Mouse (Mus musculus) T-helper 17 cell (primary cell): ENCODE measurements around the gene Wwox.

ENCODE experiments used
- in situ Hi-C, 2 experiments: fragments of 300-600 bp; cut with MboI, MseI; formaldehyde crosslinking; loops; 1 replicate in 1 of 2; 2 replicates in 1 of 2; pipeline ENCODE4 v1.15.1; 2025; ENCODE audit warnings: high pct_unique_total_duplicates in 2 of 2

Wwox gene

GRCm38 (mm10) chr8:115193767-115194166, 754.3 kb downstream of the Wwox start:
- in situ Hi-C loops, result no loop called here

DNA sequence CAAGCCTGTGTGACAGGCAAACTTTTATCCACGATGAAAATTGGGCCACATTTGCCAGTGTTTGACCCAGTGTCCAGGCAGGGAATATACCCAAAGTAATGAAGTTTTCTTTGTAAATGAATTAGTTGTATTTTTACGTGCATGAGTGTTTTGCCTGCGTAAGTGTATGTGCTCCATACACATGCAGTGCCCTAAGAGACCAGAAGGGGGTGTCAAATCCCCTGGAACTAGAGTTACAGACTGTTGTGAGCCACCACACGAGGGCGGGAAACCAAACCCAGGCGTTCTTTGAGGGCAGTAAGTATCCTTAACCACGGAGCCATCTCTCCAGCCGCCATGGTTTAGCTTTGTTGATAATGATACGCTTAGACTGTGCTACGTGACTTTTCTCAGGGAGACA, 755.9 kb downstream of the Wwox start:
- in situ Hi-C loops, result no loop called here

- in situ Hi-C loops, result no loop called here
Measured at GRCm38 (mm10) chr8:115196859-115197258, 757.4 kb downstream of the Wwox start.

- in situ Hi-C loops, result no loop called here
Measured at GRCm38 (mm10) chr8:115199204-115199603, 759.7 kb downstream of the Wwox start.

- in situ Hi-C loops, result no loop called here
Measured at GRCm38 (mm10) chr8:115199616-115200150, 760.2 kb downstream of the Wwox start.

GRCm38 (mm10) chr8:115201726-115202125, 762.3 kb downstream of the Wwox start:
- in situ Hi-C loops, result no loop called here

GRCm38 (mm10) chr8:115207480-115207879, 768.0 kb downstream of the Wwox start:
- in situ Hi-C loops, result no loop called here

GRCm38 (mm10) chr8:115208415-115209192, 769.1 kb downstream of the Wwox start:
- in situ Hi-C loops, result no loop called here

- in situ Hi-C loops, result no loop called here
Measured at GRCm38 (mm10) chr8:115210014-115210413, 770.6 kb downstream of the Wwox start.

GRCm38 (mm10) chr8:115213126-115213525, 773.7 kb downstream of the Wwox start:
- in situ Hi-C loops, result no loop called here

DNA sequence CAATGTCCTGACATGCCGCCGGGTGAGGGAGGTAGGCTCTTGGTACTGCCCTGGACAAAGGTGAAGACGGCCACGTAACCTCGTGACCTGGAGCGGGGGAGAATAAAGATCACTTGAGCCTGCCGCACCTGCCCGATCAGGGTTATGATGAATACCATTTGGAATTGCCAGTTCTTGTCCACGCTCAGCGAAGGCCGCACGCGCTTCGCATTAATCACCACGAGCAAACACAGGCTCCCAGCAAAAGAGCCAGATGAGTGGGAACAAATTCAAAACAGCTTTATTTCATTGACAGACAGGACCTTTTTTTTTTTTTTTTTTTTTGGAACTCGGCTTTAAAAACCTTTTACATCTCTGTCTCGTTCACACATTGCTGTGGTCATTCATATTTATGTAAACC, 775.4 kb downstream of the Wwox start:
- in situ Hi-C loops, result no loop called here

DNA sequence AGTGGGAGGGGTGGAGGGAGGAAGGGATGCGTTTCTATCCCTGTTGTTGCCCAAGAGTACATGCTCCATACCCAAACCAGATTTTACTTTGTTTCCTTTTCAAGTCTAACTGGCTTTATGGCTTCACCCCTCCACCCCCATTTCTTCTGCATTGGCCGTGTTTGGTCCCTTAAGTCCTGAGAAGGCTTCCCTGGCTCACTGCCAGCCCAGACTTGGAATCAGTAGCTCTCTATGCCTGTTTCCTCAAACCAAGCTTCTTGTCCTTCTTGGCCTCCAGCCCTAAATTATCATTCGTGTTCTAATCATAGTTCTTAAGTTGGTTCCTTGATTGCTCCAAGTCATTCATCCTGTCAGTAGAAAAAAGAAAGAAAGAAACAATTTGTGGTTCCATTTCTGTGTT, 777.3 kb downstream of the Wwox start:
- in situ Hi-C loops, result no loop called here

DNA sequence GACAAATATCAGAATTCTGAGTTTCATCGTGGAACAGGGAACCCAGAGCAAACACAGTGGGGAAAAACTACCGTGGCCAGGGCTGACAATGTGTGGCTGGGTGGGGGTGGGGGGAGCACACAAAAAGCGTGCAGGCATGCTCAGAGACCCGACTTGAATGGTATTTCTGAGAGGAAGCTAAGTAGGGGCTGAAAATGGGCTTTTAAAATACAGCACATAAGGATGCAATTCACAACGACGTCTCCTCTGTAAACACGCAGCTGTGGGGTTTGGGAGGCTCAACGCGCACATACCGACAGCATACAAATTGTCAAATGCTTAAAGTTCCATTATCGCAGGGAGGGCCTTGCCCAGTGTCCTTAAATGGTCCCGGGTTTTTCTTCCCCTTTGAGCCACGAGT, 783.1 kb downstream of the Wwox start:
- in situ Hi-C loops, result loop anchor here in 1 of 2 experiments (5.0 kb wide), 1 partner anchor 35 kb away; no protein-coding TSS in a partner anchor

GRCm38 (mm10) chr8:115226781-115227583, 787.5 kb downstream of the Wwox start:
- in situ Hi-C loops, result no loop called here

- in situ Hi-C loops, result no loop called here
Measured at GRCm38 (mm10) chr8:115228903-115229302, 789.4 kb downstream of the Wwox start.

DNA sequence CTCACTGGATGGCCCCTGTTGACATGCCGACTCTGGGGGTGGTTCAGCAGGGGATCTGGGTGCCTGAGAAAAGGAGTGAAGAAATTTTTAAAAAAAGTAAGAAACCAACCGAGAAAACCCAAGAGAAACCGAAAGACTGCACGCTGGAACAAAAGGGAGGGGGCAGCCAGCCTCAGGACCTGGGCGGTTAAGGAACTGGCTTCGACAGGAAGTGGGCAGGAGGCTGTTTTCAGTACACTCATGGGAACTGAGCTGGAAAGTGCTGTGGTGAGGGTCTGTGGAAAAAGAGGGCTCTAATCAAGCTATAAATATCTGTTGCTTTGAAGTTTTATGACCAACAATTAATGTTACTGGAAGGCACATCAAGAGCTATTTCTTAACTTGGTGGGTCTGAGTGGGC, 794.6 kb downstream of the Wwox start:
- in situ Hi-C loops, result loop anchor here in 1 of 2 experiments (5.0 kb wide), 2 partner anchors 257 to 473 kb away; partner anchors contain the start of gene Maf

GRCm38 (mm10) chr8:115237596-115237995, 798.1 kb downstream of the Wwox start:
- in situ Hi-C loops, result no loop called here

DNA sequence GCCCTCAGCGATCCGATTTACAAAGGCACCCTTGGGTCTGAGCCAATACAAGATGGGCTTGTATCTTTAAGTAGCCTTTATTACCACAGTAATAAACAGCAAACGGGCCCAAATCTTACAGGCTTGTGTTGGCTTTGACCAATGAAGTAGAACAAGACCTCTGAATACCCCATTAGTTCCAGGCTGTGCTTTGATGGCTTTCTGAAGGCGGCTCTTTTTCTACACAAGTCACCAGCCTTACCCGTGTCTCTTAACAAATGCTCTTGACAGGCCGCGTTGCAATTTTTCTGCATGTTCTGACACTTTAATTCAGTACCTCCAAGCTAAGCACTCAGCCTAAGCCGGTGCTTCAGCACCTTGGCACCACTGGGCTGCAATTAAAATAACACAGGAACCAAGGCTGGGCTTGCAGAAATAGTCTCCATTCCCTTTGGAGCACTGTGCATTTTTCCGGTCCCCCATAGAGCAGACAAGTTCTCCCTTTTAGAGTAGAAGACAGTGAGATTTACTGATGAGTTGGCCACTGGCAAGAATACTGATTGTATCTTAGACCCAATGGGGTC, 804.1 kb downstream of the Wwox start:
- in situ Hi-C loops, result no loop called here

DNA sequence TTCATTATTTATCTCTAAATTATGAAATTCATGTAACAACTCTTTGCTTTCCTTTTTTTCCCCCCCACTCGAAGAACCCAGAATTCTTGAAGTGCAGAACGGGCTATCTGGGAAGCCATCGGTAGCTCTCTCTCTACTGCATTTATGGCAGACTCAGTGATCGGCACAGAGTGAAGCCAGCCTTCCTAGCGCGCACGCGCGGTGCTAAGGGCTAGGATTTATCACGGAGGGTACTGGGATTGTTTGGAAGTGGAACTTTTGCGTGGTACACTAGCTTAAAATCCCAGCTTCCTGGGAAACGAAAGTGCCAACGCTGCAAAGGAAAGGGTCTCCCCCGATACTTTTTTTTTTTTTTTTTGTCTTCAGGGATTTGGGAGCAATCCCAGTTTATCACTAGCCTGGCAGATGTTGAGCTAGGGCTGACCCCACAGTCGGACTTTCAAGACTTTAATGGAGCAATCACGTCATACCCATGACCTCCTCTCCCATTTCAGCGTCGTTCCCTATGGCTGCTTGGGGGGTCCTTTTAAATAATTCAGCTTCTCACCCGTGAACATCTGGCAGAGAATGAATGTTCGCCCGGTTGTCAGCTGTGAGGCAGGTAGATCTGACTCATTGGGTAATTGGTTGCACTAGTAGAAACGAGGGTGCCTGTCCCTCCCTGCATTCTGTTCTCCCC, 810.4 kb downstream of the Wwox start:
- in situ Hi-C loops, result no loop called here

DNA sequence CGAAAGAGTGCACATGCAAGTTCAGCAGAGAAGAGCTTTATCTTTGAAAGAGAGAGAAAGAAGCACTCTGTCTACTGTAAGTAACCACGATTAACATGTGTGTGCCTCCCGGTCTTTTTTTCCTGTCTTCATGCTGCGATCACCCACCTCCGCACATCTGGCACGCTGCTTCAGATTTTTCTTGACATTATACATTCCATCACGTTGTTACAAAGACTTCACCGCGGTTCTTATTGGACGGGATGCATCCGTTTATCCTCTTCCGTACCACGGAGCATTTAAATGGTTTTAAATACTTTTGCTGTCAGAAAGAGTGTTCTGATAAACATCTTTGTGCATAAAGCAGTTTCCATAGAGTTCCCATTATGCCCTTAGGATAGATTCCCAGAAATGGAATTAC, 816.1 kb downstream of the Wwox start:
- in situ Hi-C loops, result no loop called here

- in situ Hi-C loops, result no loop called here
Measured at GRCm38 (mm10) chr8:115257417-115257816, 818.0 kb downstream of the Wwox start.

- in situ Hi-C loops, result no loop called here
Measured at GRCm38 (mm10) chr8:115259806-115260205, 820.4 kb downstream of the Wwox start.
